Mouse (Mus musculus) olfactory bulb, adult 2 months (tissue): ENCODE data around the gene Htra3. TPM values are rescaled to one million over a fixed set of nuclear protein-coding genes. Genes with fewer than 3 reads are reported as not detected.

Source experiments
- H3K27ac ChIP-seq: fragments of 200-500 bp; 2 replicates; pipeline ENCODE4 v1.5.1; 2012; ENCODE audit warnings: low read depth, low read length; ENCODE audit not compliant: insufficient read depth
- H3K4me1 ChIP-seq: fragments of 200-500 bp; 2 replicates; pipeline ENCODE4 v1.6.1; 2012; ENCODE audit warnings: low read length; ENCODE audit not compliant: control insufficient read depth, insufficient read depth
- H3K4me3 ChIP-seq: fragments of 200-500 bp; 2 replicates; pipeline ENCODE4 v1.5.1; 2012; ENCODE audit warnings: mild to moderate bottlenecking, low read depth, low read length, moderate library complexity; ENCODE audit not compliant: insufficient read depth
- CTCF ChIP-seq: fragments of 200-500 bp; IDR thresholded peaks from 2 replicates; pipeline ENCODE4 v1.5.1; 2012; ENCODE audit warnings: low read depth, mild to moderate bottlenecking, low read length, moderate library complexity; ENCODE audit not compliant: insufficient read depth
- POLR2A ChIP-seq: fragments of 200-500 bp; IDR thresholded peaks from 2 replicates; pipeline ENCODE4 v1.6.1; 2012; ENCODE audit warnings: mild to moderate bottlenecking, low read depth, low read length, moderate library complexity; ENCODE audit not compliant: insufficient read depth
- WGBS: fragments of 180-500 bp; shearing (Covaris S2); methylation state at CpG from one replicate; pipeline ENCODE4 v1.1.7; 2018; 5-methylcytosine and 5-hydroxymethylcytosine counted together
- polyA plus RNA-seq: library from polyadenylated mRNA; stranded (reverse); fragments of >200 nt; gene quantifications from 2 replicates; pipeline ENCODE4 v1.2.4, GENCODE M21; 2012; ENCODE audit warnings: low replicate concordance; ENCODE audit not compliant: missing spikeins, insufficient read depth, insufficient read length

Htra3 gene
- polyA plus RNA-seq, 1 experiment, result not detected

- TF ChIP-seq POLR2A, result no peak
- TF ChIP-seq CTCF, result no peak
- no peak overlapping the region for H3K4me3 ChIP-seq
- no peaks in the 10 kb centered on the region for H3K4me1 ChIP-seq
- H3K27ac ChIP-seq, result no peak overlapping the region
- 68% methylated on average over 2 of the region's 2 CpGs for WGBS
Observed at GRCm38 (mm10) chr5:35648230-35648629, 31.4 kb downstream of the Htra3 start.

GRCm38 (mm10) chr5:35647562-35647961 is 32.0 kb downstream of the Htra3 start:
- TF ChIP-seq POLR2A (no peak), CTCF (no peak)
- Histone ChIP-seq H3K27ac (no peak overlapping the region), H3K4me1 (no peaks in the 10 kb centered on the region), H3K4me3 (no peak overlapping the region)
- 84% methylated on average over 4 of the region's 4 CpGs for WGBS

GRCm38 (mm10) chr5:35646927-35647326 is 32.7 kb downstream of the Htra3 start:
- Histone ChIP-seq H3K4me3 (no peak overlapping the region), H3K4me1 (no peaks in the 10 kb centered on the region), H3K27ac (no peak overlapping the region)
- 85% methylated on average over 1 of the region's 1 CpGs for WGBS
- no peak for TF ChIP-seq POLR2A
- no peak for TF ChIP-seq CTCF

GRCm38 (mm10) chr5:35645938-35646493 is 33.6 kb downstream of the Htra3 start:
- no peak for TF ChIP-seq POLR2A
- TF ChIP-seq CTCF, result no peak
- 88% methylated on average over 6 of the region's 6 CpGs for WGBS
- Histone ChIP-seq H3K27ac (no peak overlapping the region), H3K4me3 (no peak overlapping the region), H3K4me1 (no peaks in the 10 kb centered on the region)

- no peak for TF ChIP-seq CTCF
- TF ChIP-seq POLR2A, result no peak
- 61% methylated on average over 4 of the region's 4 CpGs for WGBS
- Histone ChIP-seq H3K27ac (no peak overlapping the region), H3K4me1 (no peaks in the 10 kb centered on the region), H3K4me3 (no peak overlapping the region)
Observed at GRCm38 (mm10) chr5:35644082-35644481, 35.5 kb downstream of the Htra3 start.

- no peaks in the 10 kb centered on the region for H3K4me1 ChIP-seq
- TF ChIP-seq POLR2A, result no peak
- no peak for TF ChIP-seq CTCF
- 88% methylated on average over 9 of the region's 9 CpGs for whole genome bisulfite sequencing
- H3K4me3 ChIP-seq, result no peak overlapping the region
- H3K27ac ChIP-seq, result no peak overlapping the region
Observed at GRCm38 (mm10) chr5:35643401-35644048, 36.1 kb downstream of the Htra3 start.

GRCm38 (mm10) chr5:35641961-35642584 is 37.5 kb downstream of the Htra3 start:
- Histone ChIP-seq H3K4me3 (no peak overlapping the region), H3K4me1 (no peaks in the 10 kb centered on the region), H3K27ac (no peak overlapping the region)
- WGBS, result 71% methylated on average over 10 of the region's 10 CpGs
- TF ChIP-seq CTCF, result no peak
- no peak for TF ChIP-seq POLR2A

- 85% methylated on average over 2 of the region's 2 CpGs for WGBS
- TF ChIP-seq CTCF (no peak), POLR2A (no peak)
- H3K4me1 ChIP-seq, result no peaks in the 10 kb centered on the region
- no peak overlapping the region for H3K4me3 ChIP-seq
- H3K27ac ChIP-seq, result no peak overlapping the region
Observed at GRCm38 (mm10) chr5:35636016-35636415, 43.6 kb downstream of the Htra3 start.

- Histone ChIP-seq H3K27ac (no peak overlapping the region), H3K4me1 (peaks cover 5% of the 10 kb centered on the region), H3K4me3 (no peak overlapping the region)
- TF ChIP-seq CTCF (no peak), POLR2A (no peak)
- 78% methylated on average over 6 of the region's 6 CpGs for WGBS
Observed at GRCm38 (mm10) chr5:35632841-35633240, 46.7 kb downstream of the Htra3 start.
